11 mouse cellular contexts compared by ENCODE assay signal in genomic region chr10:60027619-60028084, GRCm38 (mm10). TPM values are rescaled to one million over a fixed set of nuclear protein-coding genes. Genes with fewer than 3 reads are reported as not detected.
DNase-seq lines count a peak whose midpoint lies in the region; ATAC-seq and TF ChIP-seq lines count a peak whose summit lies in the region.
"Had no signal": no experiment of that assay in that cellular context is flagged by ENCODE, and none has a peak within 500 bp of the region (broad histone marks: within the 10 kb centered on the region; RNA-seq: fewer than 3 reads in every experiment).

No protein-coding gene starts in this region.

- no peak for DNase-seq in layer of hippocampus, adult 2 months (ENCODE audit: low spot score in 2 of 2)
- DNase-seq in layer of hippocampus, adult 8-10 months (ENCODE audit: low spot score in 2 of 2) = no peak
- peak; percentile 18 for DNase-seq in induced T-regulatory cell, adult 2 months (ENCODE audit: low read depth)
- no peak for DNase-seq in ovary, adult 18-20 months (ENCODE audit: low spot score)
- no peak for DNase-seq in right cerebral cortex, postnatal 10 days (ENCODE audit: low spot score in 2 of 2)
- DNase-seq: cerebellum, postnatal 36 days; lung, postnatal 14 days had no signal

- no peaks in the 10 kb centered on the region for H3K27me3 ChIP-seq in neural tube, embryonic 14.5 days (ENCODE audit: control insufficient read depth, insufficient read depth, low read length)
- no peaks in the 10 kb centered on the region for H3K27me3 ChIP-seq in liver, embryonic 12.5 days (replicated peaks)
- H3K27me3 ChIP-seq: neural tube, embryonic 12.5 days had no signal

- H3K4me2 ChIP-seq in neural tube, embryonic 14.5 days (ENCODE audit: low read depth, low read length) = no peak overlapping the region
- no peak overlapping the region for H3K4me2 ChIP-seq in liver, embryonic 12.5 days
- H3K4me2 ChIP-seq: neural tube, embryonic 12.5 days had no signal

- peak; percentile 58 for ATAC-seq in activated CD4-positive, CD25-positive, alpha-beta regulatory T cell, adult 4 months
- peak; percentile 32; the same call in 1 of the 2 replicates for ATAC-seq in neural tube, embryonic 14.5 days (ENCODE audit: low read depth)
- no peak for ATAC-seq in liver, embryonic 12.5 days

- H3K9me3 ChIP-seq in neural tube, embryonic 14.5 days (ENCODE audit: control insufficient read depth, low read length) = no peaks in the 10 kb centered on the region
- H3K9me3 ChIP-seq in liver, embryonic 12.5 days (replicated peaks) = no peaks in the 10 kb centered on the region
- H3K9me3 ChIP-seq: neural tube, embryonic 12.5 days had no signal

- 45% methylated on average over 2 of the region's 2 CpGs for WGBS in neural tube, embryonic 14.5 days
- WGBS in liver, embryonic 12.5 days (ENCODE audit: insufficient replicate concordance) = 55% methylated on average over 2 of the region's 2 CpGs

- peak overlapping the region; percentile 69; the same call in 1 of the 2 replicates for H3K27ac ChIP-seq in layer of hippocampus, adult 2 months
- 0 out of 2 replicates have a peak overlapping the region, but pooled peaks have one; percentile 23 for H3K27ac ChIP-seq in neural tube, embryonic 14.5 days (ENCODE audit: low read depth, low read length)
- no peak overlapping the region for H3K27ac ChIP-seq in liver, embryonic 12.5 days

- TF ChIP-seq CTCF in layer of hippocampus, adult 2 months (conservative IDR thresholded peaks at IDR 0.05) = no peak

- H3K36me3 ChIP-seq in neural tube, embryonic 14.5 days (ENCODE audit: control insufficient read depth, insufficient read depth, low read length) = no peaks in the 10 kb centered on the region
- H3K36me3 ChIP-seq in liver, embryonic 12.5 days = peaks cover 5% of the 10 kb centered on the region

- H3K4me3 ChIP-seq in layer of hippocampus, adult 2 months = no peak overlapping the region
- H3K4me3 ChIP-seq in neural tube, embryonic 14.5 days (ENCODE audit: low read depth, low read length) = no peak overlapping the region
- no peak overlapping the region for H3K4me3 ChIP-seq in liver, embryonic 12.5 days
- H3K4me3 ChIP-seq: neural tube, embryonic 12.5 days had no signal

- peaks cover 21% of the 10 kb centered on the region for H3K4me1 ChIP-seq in neural tube, embryonic 14.5 days (ENCODE audit: control insufficient read depth, insufficient read depth, low read length)
- H3K4me1 ChIP-seq in liver, embryonic 12.5 days = no peaks in the 10 kb centered on the region; the same call in 1 of the 2 replicates

- no peak overlapping the region for H3K9ac ChIP-seq in neural tube, embryonic 14.5 days (replicated peaks; ENCODE audit: low read depth, low read length)
- no peak overlapping the region for H3K9ac ChIP-seq in liver, embryonic 12.5 days
- H3K9ac ChIP-seq: neural tube, embryonic 12.5 days had no signal

RNA-seq across cellular contexts. Expression of gene Anapc16, which starts 24.7 kb away (rescaled TPM):
- 10 to 100 TPM; 64.8 to 71.4 TPM for total RNA-seq in layer of hippocampus, adult 2 months (2021)
- total RNA-seq in layer of hippocampus, adult 8-10 months (2022) = 10 to 100 TPM; 66.2 to 69.6 (median 67.9) TPM
- 100 to 1,000 TPM in 1 of 2 experiments, 10 to 100 TPM in 1; 89.7 to 110 TPM for polyA plus RNA-seq in activated CD4-positive, CD25-positive, alpha-beta regulatory T cell, adult 4 months (2017; shearing (Covaris generic))
- 116 and 120 TPM in 2 replicates for polyA plus RNA-seq in neural tube, embryonic 14.5 days (2014; fragmentation: Nextera tagmentation; extraction: Ambion mirVana)
- polyA plus RNA-seq in liver, embryonic 12.5 days (2016; fragmentation: Nextera tagmentation; extraction: Ambion mirVana) = 55.3 and 63.1 TPM in 2 replicates

RNA-seq across cellular contexts. Expression of gene Ascc1, which starts 25.0 kb away (rescaled TPM):
- total RNA-seq in layer of hippocampus, adult 2 months (2021) = 10 to 100 TPM; 15.3 to 17.2 TPM
- 10 to 100 TPM; 17.0 to 19.1 (median 17.7) TPM for total RNA-seq in layer of hippocampus, adult 8-10 months (2022)
- 10 to 100 TPM; 49.6 to 50.2 TPM for polyA plus RNA-seq in activated CD4-positive, CD25-positive, alpha-beta regulatory T cell, adult 4 months (2017; shearing (Covaris generic))
- 43.6 and 46.7 TPM in 2 replicates for polyA plus RNA-seq in neural tube, embryonic 14.5 days (2014; fragmentation: Nextera tagmentation; extraction: Ambion mirVana)
- polyA plus RNA-seq in liver, embryonic 12.5 days (2016; fragmentation: Nextera tagmentation; extraction: Ambion mirVana) = 22.6 and 23.4 TPM in 2 replicates
